Mouse (Mus musculus) megakaryocyte, adult 5-6 weeks (primary cell): Measurements from ENCODE around the gene Slfn5. TPM values are rescaled to one million over a fixed set of nuclear protein-coding genes. Genes with fewer than 3 reads are reported as not detected.
A peak's percentile ranks its signal among the peaks of the same experiment; 100 is the strongest.

Experiments used
- ATAC-seq: 2 replicates; pipeline ENCODE4 v1.8.0; 2016; ENCODE audit warnings: mild to moderate bottlenecking, inconsistent platforms; ENCODE audit not compliant: poor library complexity, severe bottlenecking
- total RNA-seq, 2 experiments: library from RNA; stranded (forward) in 1 of 2; stranded (reverse) in 1 of 2; fragments of 153-499, 151-499 nt in 1 of 2; fragments of 221-1000, 200-1000 nt in 1 of 2; gene quantifications; 2 replicates each; pipeline versions ENCODE4 v1.2.3 to v1.2.4; 2015 to 2017

Slfn5 gene
- total RNA-seq, 2 experiments from 2014 or later, result 60.7 to 116 TPM

- peak; percentile 45 for ATAC-seq
Observed at GRCm38 (mm10) chr11:82991469-82992166, 40.5 kb downstream of the Slfn5 start, which contains the start of gene Slfn9. Slfn9 (minus strand) TSS chr11:82991830.

GRCm38 (mm10) chr11:83013356-83013755, 62.2 kb downstream of the Slfn5 start:
- ATAC-seq, result no peak

Other genes with a start within 250 kb of the Slfn5 start
- 0.11 TPM in 1 of 2 replicates, not detected in the other for gene Cct6b, start 187.0 kb upstream of the Slfn5 start, total RNA-seq (2015)
- not detected in 2 replicates for gene Cct6b, start 187.0 kb upstream of the Slfn5 start, total RNA-seq (2017)
- 13.9 and 15.6 TPM in 2 replicates for gene Zfp830, start 187.0 kb upstream of the Slfn5 start, total RNA-seq (2015)
- 39.9 and 46.3 TPM in 2 replicates for gene Zfp830, start 187.0 kb upstream of the Slfn5 start, total RNA-seq (2017)
- gene Lig3, start 170.2 kb upstream of the Slfn5 start, total RNA-seq (2015), result 14.0 and 15.7 TPM in 2 replicates
- 17.7 and 20.3 TPM in 2 replicates for gene Lig3, start 170.2 kb upstream of the Slfn5 start, total RNA-seq (2017)
- gene Rffl, start 80.1 kb upstream of the Slfn5 start, total RNA-seq (2015), result 20.5 and 26.7 TPM in 2 replicates
- 20.1 and 25.4 TPM in 2 replicates for gene Rffl, start 80.1 kb upstream of the Slfn5 start, total RNA-seq (2017)
- 7.1 and 7.9 TPM in 2 replicates for gene Rad51d, start 60.7 kb upstream of the Slfn5 start, total RNA-seq (2015)
- 8.8 and 10.3 TPM in 2 replicates for gene Rad51d, start 60.7 kb upstream of the Slfn5 start, total RNA-seq (2017)
- not detected in 2 replicates for gene Fndc8, start 59.2 kb upstream of the Slfn5 start, total RNA-seq (2015)
- gene Fndc8, start 59.2 kb upstream of the Slfn5 start, total RNA-seq (2017), result not detected in 2 replicates
- gene Nle1, start 42.9 kb upstream of the Slfn5 start, total RNA-seq (2015), result 4.7 TPM in 2 replicates
- 2.6 and 3.1 TPM in 2 replicates for gene Nle1, start 42.9 kb upstream of the Slfn5 start, total RNA-seq (2017)
- not detected in 2 replicates for gene Unc45b, start 40.8 kb upstream of the Slfn5 start, total RNA-seq (2015)
- gene Unc45b, start 40.8 kb upstream of the Slfn5 start, total RNA-seq (2017), result not detected in 2 replicates
- gene Slfn9, start 40.5 kb downstream of the Slfn5 start, total RNA-seq (2015), result 39.4 and 40.0 TPM in 2 replicates
- 39.5 and 40.9 TPM in 2 replicates for gene Slfn9, start 40.5 kb downstream of the Slfn5 start, total RNA-seq (2017)
- 59.7 and 60.5 TPM in 2 replicates for gene Slfn8, start 69.5 kb downstream of the Slfn5 start, total RNA-seq (2015)
- 68.3 and 68.6 TPM in 2 replicates for gene Slfn8, start 69.5 kb downstream of the Slfn5 start, total RNA-seq (2017)
- 344 and 362 TPM in 2 replicates for gene Slfn2, start 113.8 kb downstream of the Slfn5 start, total RNA-seq (2015)
- 890 and 968 TPM in 2 replicates for gene Slfn2, start 113.8 kb downstream of the Slfn5 start, total RNA-seq (2017)
- 140 and 155 TPM in 2 replicates for gene Slfn1, start 165.5 kb downstream of the Slfn5 start, total RNA-seq (2015)
- 239 TPM in 2 replicates for gene Slfn1, start 165.5 kb downstream of the Slfn5 start, total RNA-seq (2017)
- 257 and 290 TPM in 2 replicates for gene Slfn4, start 223.8 kb downstream of the Slfn5 start, total RNA-seq (2015)
- 88.0 and 113 TPM in 2 replicates for gene Slfn4, start 223.8 kb downstream of the Slfn5 start, total RNA-seq (2017)
- gene Slfn3, start 240.0 kb downstream of the Slfn5 start, total RNA-seq (2015), result 29.0 and 29.7 TPM in 2 replicates
- gene Slfn3, start 240.0 kb downstream of the Slfn5 start, total RNA-seq (2017), result 43.8 and 49.6 TPM in 2 replicates